In the genomic region with DNA sequence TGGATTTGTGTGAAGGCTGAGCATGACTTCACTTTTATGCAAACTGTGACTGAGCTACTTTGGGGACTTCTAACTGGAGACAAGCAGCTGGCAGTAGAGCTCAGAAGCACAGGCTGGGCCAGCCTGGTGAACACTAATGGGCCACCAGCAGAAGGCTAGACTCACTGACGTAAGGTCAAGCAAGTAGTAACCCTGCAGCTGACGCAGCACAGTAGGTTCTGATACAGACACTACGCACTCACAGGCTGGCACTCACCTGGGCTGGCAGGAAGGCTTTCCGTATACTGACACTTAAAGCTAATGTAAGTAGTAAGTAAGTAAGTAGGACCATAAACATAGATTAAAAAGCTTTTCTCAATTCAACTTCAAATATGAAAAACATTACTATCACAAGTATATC, we compare ENCODE assay signal across 18 mouse cellular contexts. TPM values are rescaled to one million over a fixed set of nuclear protein-coding genes. Genes with fewer than 3 reads are reported as not detected.
A peak's percentile ranks its signal among the peaks of the same experiment; 100 is the strongest.
DNase-seq lines count a peak whose midpoint lies in the region; ATAC-seq lines count a peak whose summit lies in the region.
"Had no signal": no experiment of that assay in that cellular context is flagged by ENCODE, and none has a peak within 500 bp of the region (broad histone marks: within the 10 kb centered on the region; RNA-seq: fewer than 3 reads in every experiment).

No protein-coding gene starts in this region.

- DNase-seq in heart, embryonic 10.5 days (ENCODE audit: low spot score), result no peak
- DNase-seq in heart, postnatal 4 days, result no peak
- DNase-seq in liver, embryonic 11.5 days (ENCODE audit: low spot score), result no peak
- DNase-seq in liver, result no peak
- DNase-seq in liver, embryonic 13.5 days, result no peak
- DNase-seq in thymus, adult 18-20 months, result no peak
- DNase-seq: cerebellum, adult 2 months; gastrocnemius, adult 2 months; gastrocnemius, postnatal 25 days had no signal

- ATAC-seq in liver, embryonic 11.5 days (replicated peaks; ENCODE audit: low FRiP score), result peak; percentile 14; the same call in 1 of the 2 replicates
- ATAC-seq in megakaryocyte, adult 5-6 weeks (ENCODE audit: poor library complexity, severe bottlenecking), result no peak
- peak; percentile 51; the same call in 1 of the 2 replicates for ATAC-seq in liver, embryonic 13.5 days (ENCODE audit: low read depth)

- peaks cover 16% of the 10 kb centered on the region for H3K36me3 ChIP-seq in heart, embryonic 10.5 days
- H3K36me3 ChIP-seq in liver, embryonic 11.5 days (ENCODE audit: control insufficient read depth, insufficient read depth, low read length), result no peaks in the 10 kb centered on the region; the same call in none of the 2 replicates
- peaks cover 60% of the 10 kb centered on the region for H3K36me3 ChIP-seq in megakaryocyte, embryonic 14.5 days (replicated peaks; ENCODE audit: low read length)
- H3K36me3 ChIP-seq in liver, embryonic 13.5 days, result peaks cover 33% of the 10 kb centered on the region
- H3K36me3 ChIP-seq: embryonic facial prominence, embryonic 15.5 days had no signal

- no peaks in the 10 kb centered on the region for H3K27me3 ChIP-seq in heart, embryonic 10.5 days (ENCODE audit: insufficient read depth, poor library complexity, severe bottlenecking)
- H3K27me3 ChIP-seq in liver, embryonic 11.5 days (replicated peaks; ENCODE audit: control insufficient read depth, insufficient read depth, low read length), result no peaks in the 10 kb centered on the region
- H3K27me3 ChIP-seq in megakaryocyte, embryonic 14.5 days (replicated peaks), result no peaks in the 10 kb centered on the region
- H3K27me3 ChIP-seq in liver, embryonic 13.5 days, result no peaks in the 10 kb centered on the region
- H3K27me3 ChIP-seq: CH12.LX; embryonic facial prominence, embryonic 15.5 days; heart, embryonic 13.5 days; hindbrain, embryonic 12.5 days; Patski had no signal

- H3K9me3 ChIP-seq in heart, embryonic 10.5 days, result no peaks in the 10 kb centered on the region
- no peaks in the 10 kb centered on the region for H3K9me3 ChIP-seq in liver, embryonic 11.5 days (ENCODE audit: control insufficient read depth, low read length)
- no peaks in the 10 kb centered on the region for H3K9me3 ChIP-seq in megakaryocyte, embryonic 14.5 days
- no peaks in the 10 kb centered on the region for H3K9me3 ChIP-seq in liver, embryonic 13.5 days (replicated peaks)
- H3K9me3 ChIP-seq: embryonic facial prominence, embryonic 15.5 days; forebrain, embryonic 10.5 days; heart, embryonic 13.5 days; hindbrain, embryonic 12.5 days had no signal

- no peak overlapping the region for H3K9ac ChIP-seq in liver, embryonic 11.5 days (ENCODE audit: low read depth, low read length)
- H3K9ac ChIP-seq in liver, embryonic 13.5 days, result no peak overlapping the region
- H3K9ac ChIP-seq: embryonic facial prominence, embryonic 15.5 days; heart, embryonic 13.5 days; hindbrain, embryonic 12.5 days had no signal

- WGBS in heart, embryonic 10.5 days, result 92% methylated on average over 4 of the region's 4 CpGs
- 90% methylated on average over 4 of the region's 4 CpGs for WGBS in liver, embryonic 11.5 days
- WGBS in liver, embryonic 13.5 days (ENCODE audit: insufficient replicate concordance), result 87% methylated on average over 4 of the region's 4 CpGs

- H3K4me1 ChIP-seq in heart, embryonic 10.5 days, result no peaks in the 10 kb centered on the region
- H3K4me1 ChIP-seq in liver, embryonic 11.5 days (replicated peaks; ENCODE audit: control insufficient read depth, insufficient read depth, low read length), result no peaks in the 10 kb centered on the region
- H3K4me1 ChIP-seq in megakaryocyte, embryonic 14.5 days, result peaks cover 14% of the 10 kb centered on the region
- H3K4me1 ChIP-seq in liver, embryonic 13.5 days (replicated peaks), result no peaks in the 10 kb centered on the region
- H3K4me1 ChIP-seq: embryonic facial prominence, embryonic 15.5 days; forebrain, embryonic 10.5 days; heart, embryonic 13.5 days; hindbrain, embryonic 12.5 days had no signal

- H3K27ac ChIP-seq in heart, embryonic 10.5 days, result 0 out of 2 replicates have a peak overlapping the region, but pooled peaks have one; percentile 22
- no peak overlapping the region for H3K27ac ChIP-seq in liver, embryonic 11.5 days (ENCODE audit: low read depth, low read length)
- no peak overlapping the region for H3K27ac ChIP-seq in liver, embryonic 13.5 days
- H3K27ac ChIP-seq: embryonic facial prominence, embryonic 15.5 days; forebrain, embryonic 10.5 days; gastrocnemius, adult 2 months; heart, embryonic 13.5 days; hindbrain, embryonic 12.5 days had no signal

- no peak overlapping the region for H3K4me2 ChIP-seq in liver, embryonic 11.5 days
- no peak overlapping the region for H3K4me2 ChIP-seq in liver, embryonic 13.5 days
- H3K4me2 ChIP-seq: embryonic facial prominence, embryonic 15.5 days; heart, embryonic 13.5 days; hindbrain, embryonic 12.5 days had no signal

- no peak overlapping the region for H3K4me3 ChIP-seq in heart, embryonic 10.5 days
- H3K4me3 ChIP-seq in liver, embryonic 11.5 days (ENCODE audit: low read depth, low read length), result no peak overlapping the region
- H3K4me3 ChIP-seq in megakaryocyte, embryonic 14.5 days (replicated peaks), result peak overlapping the region; percentile 31
- H3K4me3 ChIP-seq in liver, embryonic 13.5 days (replicated peaks), result no peak overlapping the region
- H3K4me3 ChIP-seq: embryonic facial prominence, embryonic 15.5 days; erythroblast, embryonic 14.5 days; forebrain, embryonic 10.5 days; gastrocnemius, adult 2 months; heart, embryonic 13.5 days; hindbrain, embryonic 12.5 days had no signal

RNA-seq across cellular contexts. Expression of a gene that starts 30.7 kb away (rescaled TPM):
- 31.0 and 32.4 TPM in 2 replicates for polyA plus RNA-seq in heart, embryonic 10.5 days (2016; fragmentation: Nextera tagmentation; extraction: Ambion mirVana)
- total RNA-seq in heart, postnatal 4 days (2021), result 10 to 100 TPM; 29.4 to 29.5 TPM
- polyA plus RNA-seq in liver, embryonic 11.5 days (2014; fragmentation: Nextera tagmentation; extraction: Ambion mirVana), result 28.8 and 33.3 TPM in 2 replicates
- polyA plus RNA-seq in megakaryocyte, embryonic 14.5 days (2012; ENCODE audit: insufficient read depth, low replicate concordance), result 46.0 and 53.5 TPM in 2 replicates
- 73.5 and 82.3 TPM in 2 replicates for total RNA-seq in megakaryocyte, adult 5-6 weeks (2015)
- total RNA-seq in megakaryocyte, adult 5-6 weeks (2017), result 33.0 and 35.3 TPM in 2 replicates
- 21.7 and 25.2 TPM in 2 replicates for polyA plus RNA-seq in liver, embryonic 13.5 days (2015; fragmentation: Nextera tagmentation; extraction: Ambion mirVana)
